Mouse (Mus musculus) liver, embryonic 14.5 days (tissue): ENCODE measurements around the gene Gm156. TPM values are rescaled to one million over a fixed set of nuclear protein-coding genes. Genes with fewer than 3 reads are reported as not detected.

Source experiments
- ATAC-seq: fragments of 200-750 bp; cut with Nextera tagmentation; 2 replicates; pipeline ENCODE4 v1.8.0; 2017; ENCODE audit warnings: moderate number of reproducible peaks, mild to moderate bottlenecking, moderate library complexity; ENCODE audit not compliant: insufficient read depth
- DNase-seq, 3 experiments: peaks; one replicate each; pipeline ENCODE4 v3.0.0-alpha.2; 2012 to 2013; ENCODE audit warnings: low read depth in 3 of 3, low spot score in 3 of 3
- H3K27ac ChIP-seq: fragments of 300-500 bp; sonication (generic); 2 replicates; pipeline ENCODE4 v1.5.1; 2014; ENCODE audit warnings: moderate library complexity, mild to moderate bottlenecking, control low read depth, inconsistent platforms
- H3K27me3 ChIP-seq: fragments of 300-500 bp; sonication (generic); 2 replicates; pipeline ENCODE4 v1.6.1; 2014; ENCODE audit warnings: mild to moderate bottlenecking, low read length, moderate library complexity; ENCODE audit not compliant: control insufficient read depth, insufficient read depth
- H3K36me3 ChIP-seq: fragments of 300-500 bp; sonication (generic); replicated peaks from 2 replicates; pipeline ENCODE4 v1.6.1; 2014; ENCODE audit warnings: low read depth; ENCODE audit not compliant: control insufficient read depth, insufficient read depth
- H3K4me1 ChIP-seq, 2 experiments: fragments of 200-500 bp in 1 of 2; fragments of 300-500 bp in 1 of 2; sonication (generic) in 1 of 2; replicated peaks; 2 replicates each; pipeline ENCODE4 v1.6.1; 2012 to 2014; ENCODE audit warnings: antibody characterized with exemption in 1 of 2, inconsistent platforms in 1 of 2, low read length in 1 of 2; ENCODE audit not compliant: control insufficient read depth in 2 of 2, insufficient read depth in 2 of 2
- H3K4me2 ChIP-seq: fragments of 300-500 bp; sonication (generic); 2 replicates; pipeline ENCODE4 v1.6.1; 2014; ENCODE audit warnings: low read depth, mild to moderate bottlenecking, control low read depth, moderate library complexity
- H3K4me3 ChIP-seq, 2 experiments: fragments of 200-500 bp in 1 of 2; fragments of 300-500 bp in 1 of 2; sonication (generic) in 1 of 2; 2 replicates each; pipeline ENCODE4 v1.5.1; 2012 to 2014; ENCODE audit warnings: low read depth in 2 of 2, low read length in 2 of 2, mild to moderate bottlenecking in 2 of 2, control low read depth in 1 of 2, inconsistent platforms in 1 of 2, moderate library complexity in 1 of 2; ENCODE audit not compliant: insufficient read depth in 1 of 2
- H3K9ac ChIP-seq: fragments of 300-500 bp; sonication (generic); replicated peaks from 2 replicates; pipeline ENCODE4 v1.6.1; 2014; ENCODE audit warnings: mild to moderate bottlenecking, control low read depth, moderate library complexity
- H3K9me3 ChIP-seq: fragments of 300-500 bp; sonication (generic); 2 replicates; pipeline ENCODE4 v1.6.1; 2016; ENCODE audit warnings: low read length, mixed read lengths; ENCODE audit not compliant: control insufficient read depth
- CTCF ChIP-seq: IDR thresholded peaks from 2 replicates; pipeline ENCODE4 v1.5.1; 2016; ENCODE audit warnings: antibody characterized with exemption, low read depth, control low read depth
- EP300 ChIP-seq: IDR thresholded peaks from 2 replicates; pipeline ENCODE4 v1.6.1; 2016; ENCODE audit warnings: antibody characterized with exemption, low read depth
- WGBS: fragments of 180-500 bp; shearing (Covaris S2); extraction: QIAGEN DNeasy Blood & Tissue Kit; methylation state at CpG from one replicate; pipeline ENCODE4 v1.1.7; 2014; ENCODE audit not compliant: insufficient replicate concordance; 5-methylcytosine and 5-hydroxymethylcytosine counted together
- polyA plus RNA-seq, 2 experiments: library from polyadenylated mRNA; depleted of rRNA in 1 of 2; stranded (reverse) in 1 of 2; unstranded in 1 of 2; fragments of >200 nt; fragmentation: Nextera tagmentation in 1 of 2; extraction: Ambion mirVana in 1 of 2; gene quantifications; 2 replicates each; pipeline versions ENCODE4 v1.2.1 to v1.2.3; 2012 to 2014

Gene Gm156
- polyA plus RNA-seq, 2 experiments = not detected

GRCm38 (mm10) chr6:129747016-129747653, 36.9 kb downstream of the Gm156 start:
- Histone ChIP-seq H3K27me3 (no peaks in the 10 kb centered on the region), H3K4me3 (no peak overlapping the region), H3K9ac (no peak overlapping the region), H3K27ac (no peak overlapping the region), H3K36me3 (no peaks in the 10 kb centered on the region), H3K4me2 (no peak overlapping the region), H3K9me3 (no peaks in the 10 kb centered on the region), H3K4me1 (no peaks in the 10 kb centered on the region)
- DNase-seq (peak in 1 of 3 experiments; percentile 20), ATAC-seq (no peak)
- 46% methylated on average over 4 of the region's 4 CpGs for WGBS
- TF ChIP-seq EP300 = no peak
- no peak for TF ChIP-seq CTCF

- Histone ChIP-seq H3K27ac (no peak overlapping the region), H3K36me3 (no peaks in the 10 kb centered on the region), H3K9ac (no peak overlapping the region), H3K27me3 (no peaks in the 10 kb centered on the region), H3K9me3 (no peaks in the 10 kb centered on the region), H3K4me1 (no peaks in the 10 kb centered on the region), H3K4me2 (no peak overlapping the region), H3K4me3 (no peak overlapping the region)
- DNase-seq = no peak
- no peak for TF ChIP-seq EP300
- no peak for TF ChIP-seq CTCF
- 42% methylated on average over 3 of the region's 3 CpGs for WGBS
- ATAC-seq = no peak
Observed at GRCm38 (mm10) chr6:129746151-129746550, 37.9 kb downstream of the Gm156 start.

- H3K27ac ChIP-seq = no peak within 1 kb of the TSS
- no peak for ATAC-seq
- TF ChIP-seq EP300 (no peak), CTCF (no peak)
- WGBS = 28% methylated on average over 2 of the region's 2 CpGs
- no peaks in the 10 kb centered on the region for H3K36me3 ChIP-seq
- H3K9me3 ChIP-seq = no peaks in the 10 kb centered on the region
- H3K4me1 ChIP-seq = no peaks in the 10 kb centered on the region
- DNase-seq = no peak
- no peak within 1 kb of the TSS for H3K4me2 ChIP-seq
- H3K27me3 ChIP-seq = no peaks in the 10 kb centered on the region
- H3K9ac ChIP-seq = no peak within 1 kb of the TSS
- H3K4me3 ChIP-seq = no peak within 1 kb of the TSS
Observed at GRCm38 (mm10) chr6:129740069-129740721, 43.9 kb downstream of the Gm156 start, which contains the start of gene Klri2. Gene Klri2 (minus strand): TSS chr6:129740484.

- H3K4me3 ChIP-seq = no peak overlapping the region
- no peak overlapping the region for H3K27ac ChIP-seq
- no peak for DNase-seq
- no peaks in the 10 kb centered on the region for H3K27me3 ChIP-seq
- no peaks in the 10 kb centered on the region for H3K4me1 ChIP-seq
- ATAC-seq = no peak
- H3K36me3 ChIP-seq = no peaks in the 10 kb centered on the region
- H3K9ac ChIP-seq = no peak overlapping the region
- no peaks in the 10 kb centered on the region for H3K9me3 ChIP-seq
- TF ChIP-seq EP300 = no peak
- no peak overlapping the region for H3K4me2 ChIP-seq
Observed at GRCm38 (mm10) chr6:129736414-129736813, 47.7 kb downstream of the Gm156 start.

GRCm38 (mm10) chr6:129727237-129727636, 56.8 kb downstream of the Gm156 start:
- 54% methylated on average over 1 of the region's 1 CpGs for WGBS
- Histone ChIP-seq H3K9ac (no peak overlapping the region), H3K4me3 (no peak overlapping the region), H3K36me3 (no peaks in the 10 kb centered on the region), H3K9me3 (no peaks in the 10 kb centered on the region), H3K27ac (no peak overlapping the region), H3K27me3 (no peaks in the 10 kb centered on the region), H3K4me2 (no peak overlapping the region), H3K4me1 (no peaks in the 10 kb centered on the region)
- TF ChIP-seq CTCF (no peak), EP300 (no peak)
- ATAC-seq (no peak), DNase-seq (no peak)
